Mouse (Mus musculus): Measurements from ENCODE around the gene Slit3.

The Slit3 gene

DNA sequence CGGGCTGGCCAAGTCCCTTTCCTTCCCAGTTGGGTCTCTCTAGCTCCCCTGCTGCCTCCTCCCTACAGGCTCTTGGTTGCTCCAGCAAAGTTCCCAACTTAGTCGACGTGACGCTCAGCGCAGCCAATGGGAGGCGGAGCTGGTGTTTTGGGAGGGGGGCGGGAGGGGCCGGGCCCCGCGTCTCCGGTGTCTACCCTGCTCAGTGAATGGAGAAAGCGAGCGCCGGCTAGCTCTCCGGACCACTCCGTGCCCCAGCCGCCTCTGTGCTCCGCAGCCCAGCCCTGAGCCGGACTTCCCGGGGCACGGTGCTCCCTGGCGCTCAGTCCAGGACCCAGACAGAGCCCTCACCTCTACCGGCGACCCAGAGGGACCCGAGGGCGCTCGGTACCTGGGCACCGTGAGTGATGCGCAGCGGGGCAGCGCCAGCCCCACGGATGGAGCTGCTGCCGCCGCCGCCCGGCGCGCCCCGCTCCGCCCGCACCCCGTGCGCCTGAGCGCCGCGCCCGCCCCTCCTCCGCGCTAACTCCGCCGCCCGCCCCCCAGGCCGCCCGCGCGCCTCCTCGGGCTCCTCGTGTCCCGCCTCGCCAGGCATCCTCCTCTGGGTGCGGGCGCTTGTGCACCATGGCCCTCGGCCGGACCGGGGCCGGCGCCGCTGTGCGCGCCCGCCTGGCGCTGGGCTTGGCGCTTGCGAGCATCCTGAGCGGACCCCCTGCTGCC lies at the start of gene Slit3:
Gene Slit3 (plus strand): TSS at position 331 of the 717 bp plus-strand sequence.
- WGBS: under 1% methylated on average over 68 of the region's 75 CpGs

DNA sequence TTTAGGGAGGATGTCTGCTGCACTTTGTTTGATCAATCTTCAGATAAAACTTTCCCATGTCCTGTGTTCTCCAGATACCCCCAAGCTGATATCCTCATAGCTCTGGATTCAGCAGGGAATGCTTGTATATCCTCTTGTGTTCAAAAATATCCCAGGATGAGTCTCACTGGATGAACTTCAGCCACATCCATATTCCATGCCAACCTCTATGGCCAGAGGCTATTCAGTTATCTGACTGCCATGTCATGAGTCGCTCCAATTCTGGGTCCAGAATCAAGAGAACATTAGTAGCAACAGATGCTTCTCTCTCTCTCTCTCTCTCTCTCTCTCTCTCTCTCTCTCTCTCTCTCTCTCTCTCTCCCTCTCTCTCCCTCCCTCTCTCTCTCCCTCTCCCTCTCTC lies 49.6 kb upstream of the Slit3 start:
- 97% methylated on average over 1 of the region's 1 CpGs for WGBS

DNA sequence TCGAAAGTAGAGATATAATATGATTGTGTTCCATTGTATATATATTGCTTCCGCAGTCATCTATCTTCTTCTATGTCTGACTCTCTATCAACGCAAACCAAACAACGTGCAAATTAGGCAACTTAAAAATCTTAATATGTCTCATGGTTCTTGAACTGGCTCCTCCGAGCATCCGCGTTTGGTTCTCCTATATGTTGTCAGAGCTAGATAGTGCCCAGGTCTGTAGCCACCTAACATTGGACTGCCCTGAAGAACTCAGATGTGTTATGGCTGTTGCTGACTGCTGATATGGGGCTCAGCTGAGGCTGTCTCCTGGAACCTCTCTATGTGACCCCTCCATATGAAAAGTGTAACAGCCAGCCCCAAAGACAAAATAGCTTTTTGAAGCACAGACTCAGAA lies 45.6 kb upstream of the Slit3 start:
- 96% methylated on average over 7 of the region's 7 CpGs for WGBS

DNA sequence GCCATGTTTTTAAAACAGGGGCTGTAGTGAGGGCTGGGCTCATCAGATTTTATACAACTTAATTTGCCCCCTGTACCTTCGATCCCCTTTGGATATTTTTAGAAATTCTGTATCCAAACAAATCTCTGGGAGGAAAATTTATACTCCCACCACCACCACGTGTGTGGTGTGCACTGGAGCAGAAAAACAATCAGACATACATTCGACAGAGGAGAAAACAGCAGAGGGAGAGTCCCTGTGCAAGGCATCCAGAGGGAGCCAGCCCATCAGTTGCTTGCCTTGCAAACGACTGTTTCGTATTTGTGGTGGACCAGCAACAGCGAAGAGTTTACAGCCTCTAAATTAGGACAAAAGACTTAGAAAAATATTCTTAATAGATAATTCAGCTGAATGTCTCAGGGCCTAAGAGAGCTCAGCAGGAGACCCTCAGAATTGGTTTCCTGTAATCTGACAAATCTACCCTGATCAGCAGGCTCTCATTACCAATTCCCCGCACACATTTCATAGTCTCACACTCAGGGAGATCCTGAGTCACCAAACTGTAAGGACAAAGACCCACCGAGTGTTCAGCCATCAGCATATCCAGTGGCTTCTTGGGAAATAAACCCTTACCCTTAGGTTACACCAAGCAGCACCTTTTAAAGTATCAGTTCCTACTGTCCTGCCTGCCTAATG lies 40.4 kb upstream of the Slit3 start:
- 58% methylated on average over 8 of the region's 8 CpGs for WGBS

DNA sequence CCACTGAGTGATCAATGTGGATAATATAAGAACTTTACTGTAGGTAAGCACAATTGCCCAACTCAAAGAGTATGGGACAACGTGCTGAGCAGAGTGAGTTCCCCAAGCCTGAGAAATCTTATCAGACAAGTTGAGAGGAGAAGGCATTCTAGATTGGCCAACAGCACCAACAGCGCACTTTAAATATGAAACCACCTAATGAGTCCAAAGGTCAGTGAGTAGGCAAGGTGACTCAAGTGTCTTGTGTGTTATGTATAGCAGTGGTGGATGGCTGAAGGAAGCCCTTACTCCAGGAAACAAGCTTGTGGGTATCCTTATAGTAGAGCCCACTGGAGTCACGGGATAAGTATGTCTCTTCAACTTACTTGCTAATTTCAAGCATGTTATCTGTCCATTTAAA lies 38.7 kb upstream of the Slit3 start:
- 96% methylated on average over 3 of the region's 3 CpGs for WGBS

DNA sequence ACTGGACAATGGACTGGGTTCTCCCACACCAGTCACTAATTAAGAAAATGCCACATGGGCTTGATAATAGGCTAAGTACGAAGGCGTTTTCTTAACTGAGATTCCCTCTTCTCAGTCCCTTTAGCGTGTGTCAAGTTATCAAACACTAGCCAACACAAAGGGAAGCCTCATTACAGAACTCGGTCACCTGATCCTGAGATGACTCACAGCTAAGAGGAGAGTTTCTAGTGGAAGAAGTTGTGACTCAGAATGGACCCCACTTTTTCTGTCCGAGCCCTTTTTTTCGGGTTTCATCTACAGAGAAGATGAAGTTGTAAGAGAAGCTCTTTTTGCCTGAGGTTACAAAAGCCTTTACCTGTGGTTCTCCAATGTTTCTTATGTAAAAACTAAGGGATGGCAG lies 38.0 kb upstream of the Slit3 start:
- 57% methylated on average over 6 of the region's 6 CpGs for WGBS

DNA sequence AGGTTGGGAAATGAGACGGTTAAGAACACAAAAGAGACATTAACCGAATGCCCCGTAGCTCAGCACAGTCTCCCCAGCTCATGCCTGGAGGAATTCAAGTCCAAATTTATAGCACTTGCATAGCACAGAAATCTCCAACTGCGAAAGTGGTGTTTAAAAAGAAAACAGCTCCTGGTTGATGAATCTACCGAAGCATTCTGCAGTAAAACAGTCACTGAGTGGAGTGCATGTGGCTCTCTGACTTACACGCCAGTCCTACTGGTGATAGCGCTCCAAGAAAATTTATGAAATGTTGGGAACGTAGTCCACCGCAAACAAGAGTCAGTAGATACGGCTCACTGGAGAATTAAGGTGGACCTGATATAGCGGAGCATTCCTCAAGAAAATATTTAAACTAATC lies 35.7 kb upstream of the Slit3 start:
- 83% methylated on average over 11 of the region's 11 CpGs for WGBS

DNA sequence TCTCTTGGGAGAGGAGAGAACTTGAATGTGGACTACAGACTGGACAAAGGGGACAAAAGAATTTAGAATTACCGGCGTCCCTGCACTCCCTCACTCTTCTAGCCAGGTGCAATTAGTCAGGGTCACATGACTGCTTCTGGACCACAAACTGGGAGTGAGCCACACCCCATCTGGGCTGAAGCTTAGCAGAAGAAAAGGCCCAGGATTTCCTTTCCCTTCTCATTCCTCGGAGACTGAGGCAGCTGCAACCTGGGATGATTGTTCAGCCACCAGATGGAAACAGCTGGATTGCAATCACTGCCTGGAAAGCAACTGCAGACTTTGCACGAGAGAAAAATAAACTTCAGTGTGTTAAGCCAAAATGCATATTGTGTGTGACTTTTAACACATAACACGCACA lies 35.0 kb upstream of the Slit3 start:
- WGBS: 59% methylated on average over 5 of the region's 5 CpGs

DNA sequence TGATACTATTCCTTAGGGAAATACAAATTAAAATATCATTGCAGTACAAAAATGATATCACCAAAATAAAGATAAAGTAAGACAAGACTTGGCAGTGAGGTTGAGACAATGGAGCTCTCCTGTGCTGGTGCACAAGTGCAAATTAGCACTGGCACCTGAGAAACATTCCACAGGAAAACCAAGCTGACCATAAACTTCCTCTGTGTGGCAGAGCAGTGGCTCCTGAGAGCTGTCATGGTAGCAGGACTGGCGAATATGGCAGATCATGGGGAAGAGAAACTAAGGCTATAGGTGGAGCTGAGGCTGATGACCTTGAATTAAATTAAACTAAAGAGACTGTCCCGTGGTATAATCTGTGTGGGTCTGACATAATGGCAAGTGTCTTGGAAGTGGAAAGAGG lies 33.6 kb upstream of the Slit3 start:
- 79% methylated on average over 2 of the region's 2 CpGs for WGBS

DNA sequence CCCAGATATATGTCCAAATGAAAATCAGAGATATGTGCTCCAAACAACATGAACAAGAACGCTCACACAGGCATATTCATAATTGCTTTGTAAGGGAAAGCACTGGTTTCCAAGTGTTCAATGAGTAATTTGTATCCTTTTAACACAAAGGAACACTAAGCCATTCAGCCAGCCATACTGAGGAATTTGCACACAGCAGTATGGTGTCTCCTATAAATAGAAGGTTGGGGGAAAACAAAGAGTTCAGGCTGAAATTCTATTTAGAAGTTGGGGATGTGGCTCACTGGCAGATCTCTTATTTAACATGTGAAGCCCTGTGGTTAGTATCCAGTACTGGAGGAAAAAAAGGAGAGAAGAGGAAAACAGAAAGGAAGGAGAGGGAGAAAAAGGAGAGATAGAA lies 32.9 kb upstream of the Slit3 start:
- 57% methylated on average over 1 of the region's 1 CpGs for WGBS

DNA sequence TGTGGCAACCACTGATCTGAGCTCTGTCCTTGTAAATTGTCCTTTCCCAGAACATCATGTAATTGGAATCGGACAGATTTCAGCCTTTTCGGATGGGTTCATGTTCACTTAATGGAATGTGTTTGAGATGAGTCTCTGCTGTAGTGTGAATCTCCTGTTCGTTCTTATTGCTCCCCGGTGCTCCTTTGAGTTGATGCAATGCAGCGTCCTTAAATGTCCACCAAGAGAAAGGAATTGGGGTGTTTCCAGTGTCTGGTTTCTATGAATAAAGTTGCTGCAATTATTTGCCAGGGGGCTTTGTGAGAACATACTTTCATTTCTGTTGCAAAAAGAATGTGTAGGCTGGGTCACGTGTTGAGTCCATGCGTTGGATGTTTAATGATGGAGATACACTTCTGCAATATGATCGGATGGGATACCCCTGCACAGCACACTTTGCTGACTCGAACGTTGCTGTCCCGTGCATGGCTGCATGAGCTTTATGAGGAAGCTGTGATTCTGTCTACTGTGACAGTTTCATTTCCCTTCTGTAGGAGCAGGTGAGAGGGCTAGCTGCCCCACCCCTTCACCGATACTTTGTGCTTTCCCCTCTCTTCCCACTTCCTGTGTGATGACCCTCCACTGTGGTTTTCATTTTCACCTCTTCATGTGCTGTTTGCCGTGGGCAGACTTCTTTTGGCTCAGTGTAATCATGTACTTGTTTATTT lies 30.2 kb upstream of the Slit3 start:
- WGBS: 85% methylated on average over 13 of the region's 13 CpGs

DNA sequence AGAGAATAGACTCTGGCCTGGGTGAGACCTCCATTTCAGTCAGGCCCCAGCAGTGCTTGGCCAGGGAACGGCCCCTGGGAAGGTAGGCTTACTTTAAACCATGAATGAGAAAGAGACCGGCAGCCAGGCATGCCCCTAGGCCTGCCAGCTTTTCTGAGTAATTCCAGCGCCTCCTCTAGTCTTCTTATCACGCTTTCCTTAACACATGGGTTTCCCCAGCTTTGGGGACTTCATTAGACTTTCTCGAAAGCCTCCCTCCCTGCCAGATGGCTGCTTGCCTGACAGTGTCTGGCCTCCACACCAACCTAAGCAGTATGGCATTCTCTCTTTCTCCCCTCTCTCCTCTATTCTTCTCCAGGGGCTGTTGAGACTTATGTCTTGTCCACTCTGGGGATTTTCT lies 24.5 kb upstream of the Slit3 start:
- WGBS: 41% methylated on average over 5 of the region's 5 CpGs

DNA sequence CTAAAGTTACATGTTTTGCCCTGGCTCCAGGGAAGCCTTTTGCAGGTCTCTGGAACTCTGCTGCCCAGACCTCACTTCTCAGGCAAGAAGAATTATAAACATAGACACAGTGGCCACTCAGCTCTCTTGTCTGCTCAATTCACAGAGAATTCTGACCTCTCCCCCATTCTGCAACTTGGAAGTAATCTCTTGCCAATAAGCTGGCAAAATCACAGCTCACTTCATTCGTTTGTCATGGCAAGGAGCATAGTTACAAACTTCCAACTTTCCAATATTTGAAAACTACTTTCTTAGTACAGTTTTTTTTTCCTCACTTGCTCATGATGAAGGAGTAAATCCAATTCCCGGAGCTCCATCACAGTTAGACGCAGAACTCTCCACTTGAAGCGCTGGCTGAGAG lies 11.2 kb upstream of the Slit3 start:
- WGBS: 76% methylated on average over 4 of the region's 4 CpGs

DNA sequence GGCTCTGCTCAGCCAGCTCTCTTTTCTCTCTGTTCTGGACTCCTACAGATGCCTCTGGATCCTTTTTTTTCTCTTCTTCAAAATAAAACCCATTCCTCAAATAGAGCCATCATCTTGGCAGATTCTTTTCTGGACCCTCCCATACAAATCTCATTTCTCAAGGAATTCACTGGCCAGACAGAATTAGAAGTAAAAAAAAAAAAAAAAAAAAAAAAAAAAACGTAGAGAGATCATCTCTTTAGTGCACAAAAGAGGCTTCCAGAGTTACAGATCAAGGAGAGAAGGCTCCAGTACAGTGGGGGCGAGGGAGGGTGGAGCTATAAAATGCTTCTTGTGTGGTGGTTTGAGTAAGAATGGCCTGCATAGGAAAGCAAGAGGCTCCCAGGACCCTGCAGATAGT lies 10.2 kb upstream of the Slit3 start:
- 33% methylated on average over 2 of the region's 2 CpGs for WGBS

DNA sequence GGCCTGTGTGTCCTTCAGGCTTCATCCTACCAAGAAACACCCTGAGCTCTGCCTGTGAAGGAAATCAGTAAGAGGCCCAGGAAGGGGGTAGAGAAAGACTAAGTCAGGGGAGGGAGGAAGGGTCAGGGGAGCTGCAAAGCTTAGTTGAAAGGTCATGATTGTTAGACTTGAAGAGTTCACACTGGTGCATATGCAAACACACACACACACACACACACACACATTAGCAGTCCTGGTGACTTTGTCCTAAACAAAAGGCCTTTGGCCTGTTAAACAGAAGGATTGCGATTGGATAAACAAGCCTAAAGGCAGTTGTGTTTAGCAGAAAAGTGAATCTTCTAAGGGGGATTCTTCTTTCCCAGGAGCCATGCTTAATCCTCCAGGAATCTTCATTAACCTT lies 7.7 kb upstream of the Slit3 start:
- 77% methylated on average over 1 of the region's 1 CpGs for WGBS

DNA sequence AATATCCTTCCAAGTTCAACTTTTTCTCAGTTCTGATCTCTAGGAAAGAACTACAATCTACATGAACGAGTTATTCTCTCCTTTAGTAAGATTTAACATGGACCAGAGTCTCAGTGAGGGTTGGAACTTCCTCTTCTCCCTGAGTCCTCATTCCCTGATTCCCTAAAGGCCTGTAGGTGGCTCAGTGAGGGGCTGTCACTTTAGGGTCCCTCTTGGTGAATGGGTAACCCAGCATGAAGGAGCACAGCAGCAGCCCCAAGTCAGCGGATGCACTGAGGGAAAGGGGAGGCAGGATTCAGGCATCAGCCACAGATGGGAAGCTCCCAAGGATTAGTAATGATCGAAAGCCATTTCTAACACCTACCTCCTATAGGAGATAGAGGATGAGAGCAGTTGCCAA lies 4.6 kb upstream of the Slit3 start:
- 84% methylated on average over 3 of the region's 3 CpGs for WGBS

DNA sequence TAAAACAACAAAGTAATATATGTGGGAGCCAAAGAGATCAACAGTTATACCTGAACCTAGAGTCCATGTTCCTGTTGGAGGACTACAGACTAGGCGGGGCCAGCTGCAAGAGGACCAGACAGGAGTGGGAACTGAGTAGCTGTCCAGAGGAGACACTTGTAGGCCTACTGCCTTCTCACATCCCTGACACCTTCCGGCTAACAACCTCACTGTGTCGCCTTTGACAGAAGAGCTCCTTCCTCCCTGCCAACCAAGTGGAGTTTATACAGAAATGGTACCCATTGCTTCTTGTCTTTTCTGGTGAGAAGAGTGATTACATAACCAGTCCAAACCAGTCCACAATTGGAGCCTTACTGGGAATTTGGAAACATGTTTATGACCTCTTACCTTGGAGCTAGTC lies 3.2 kb upstream of the Slit3 start:
- 88% methylated on average over 3 of the region's 3 CpGs for WGBS

DNA sequence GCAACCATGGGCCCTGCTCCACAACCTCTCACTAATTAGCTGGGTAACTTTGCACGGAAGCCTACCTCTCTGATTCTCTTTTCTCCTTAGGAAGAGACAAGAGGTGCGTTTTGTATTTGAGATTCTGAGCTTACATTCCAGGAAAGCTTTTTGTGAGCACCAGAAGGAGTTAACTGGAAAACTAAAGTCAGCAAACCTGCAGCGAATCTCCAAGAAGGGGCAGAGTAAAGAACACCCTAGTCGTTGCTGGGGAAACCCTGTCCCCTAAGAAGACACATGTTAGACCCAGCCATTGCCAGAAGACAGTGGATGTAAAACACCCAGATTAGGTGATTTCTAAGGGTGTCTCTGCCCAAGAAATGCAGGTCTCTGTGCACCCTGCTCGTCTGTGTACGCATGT lies 2.3 kb upstream of the Slit3 start:
- WGBS: 74% methylated on average over 6 of the region's 6 CpGs

DNA sequence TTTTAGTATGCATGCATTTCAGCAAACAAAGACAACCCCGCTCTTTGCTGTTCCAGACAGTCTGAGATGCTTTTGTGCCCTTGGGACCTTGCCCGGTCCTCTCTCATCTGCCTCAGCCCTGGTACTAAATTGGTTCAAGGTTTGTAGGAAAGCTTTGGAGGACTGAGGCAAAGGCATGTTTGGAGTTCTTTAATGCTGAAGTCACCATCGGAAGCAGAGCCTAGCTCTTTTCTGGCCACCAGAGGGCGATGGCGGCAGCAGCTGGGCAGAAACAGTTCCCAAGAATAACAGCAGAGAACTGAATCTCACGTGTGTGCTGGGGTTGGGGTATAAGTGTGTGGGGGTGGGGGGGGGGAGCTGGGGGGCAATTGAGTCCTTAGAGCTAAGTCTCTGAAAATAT lies 1.7 kb upstream of the Slit3 start:
- 14% methylated on average over 6 of the region's 6 CpGs for WGBS

DNA sequence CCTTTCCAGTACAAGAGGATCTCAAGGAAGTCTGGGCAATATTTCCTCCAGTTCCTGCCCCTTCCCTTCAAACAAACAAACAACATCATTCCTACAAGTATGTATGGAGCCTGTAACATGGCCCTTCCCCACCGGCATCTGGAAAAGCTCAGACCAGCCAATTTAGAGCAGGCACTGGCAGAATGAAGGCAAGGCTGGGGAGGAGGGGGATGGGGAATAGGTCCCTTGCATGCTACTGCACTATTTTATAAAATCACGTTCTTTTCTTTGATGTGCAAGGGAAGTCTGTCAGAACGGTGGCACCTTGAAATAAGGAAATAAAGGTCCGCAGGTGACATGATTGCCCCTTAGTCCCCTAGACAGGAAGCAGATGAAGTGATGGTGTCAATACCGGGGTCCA lies 948 bp upstream of the Slit3 start:
- 37% methylated on average over 5 of the region's 5 CpGs for WGBS

DNA sequence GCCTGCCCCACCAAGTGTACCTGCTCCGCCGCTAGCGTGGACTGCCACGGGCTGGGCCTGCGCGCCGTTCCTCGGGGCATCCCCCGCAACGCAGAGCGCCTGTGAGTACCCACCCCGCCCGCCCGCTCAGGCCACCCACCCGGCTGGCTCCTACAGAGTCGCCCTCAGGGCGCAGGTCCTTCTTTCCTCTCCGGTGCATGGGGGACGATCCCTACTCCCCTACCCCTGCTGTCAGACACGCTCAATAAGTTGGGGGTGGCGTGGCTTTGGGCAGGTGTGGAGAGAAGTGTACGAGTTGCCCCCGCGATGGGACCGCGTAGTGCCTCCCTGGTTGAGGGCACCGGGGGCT lies 561 bp downstream of the Slit3 start:
- 1% methylated on average over 27 of the region's 27 CpGs for WGBS

DNA sequence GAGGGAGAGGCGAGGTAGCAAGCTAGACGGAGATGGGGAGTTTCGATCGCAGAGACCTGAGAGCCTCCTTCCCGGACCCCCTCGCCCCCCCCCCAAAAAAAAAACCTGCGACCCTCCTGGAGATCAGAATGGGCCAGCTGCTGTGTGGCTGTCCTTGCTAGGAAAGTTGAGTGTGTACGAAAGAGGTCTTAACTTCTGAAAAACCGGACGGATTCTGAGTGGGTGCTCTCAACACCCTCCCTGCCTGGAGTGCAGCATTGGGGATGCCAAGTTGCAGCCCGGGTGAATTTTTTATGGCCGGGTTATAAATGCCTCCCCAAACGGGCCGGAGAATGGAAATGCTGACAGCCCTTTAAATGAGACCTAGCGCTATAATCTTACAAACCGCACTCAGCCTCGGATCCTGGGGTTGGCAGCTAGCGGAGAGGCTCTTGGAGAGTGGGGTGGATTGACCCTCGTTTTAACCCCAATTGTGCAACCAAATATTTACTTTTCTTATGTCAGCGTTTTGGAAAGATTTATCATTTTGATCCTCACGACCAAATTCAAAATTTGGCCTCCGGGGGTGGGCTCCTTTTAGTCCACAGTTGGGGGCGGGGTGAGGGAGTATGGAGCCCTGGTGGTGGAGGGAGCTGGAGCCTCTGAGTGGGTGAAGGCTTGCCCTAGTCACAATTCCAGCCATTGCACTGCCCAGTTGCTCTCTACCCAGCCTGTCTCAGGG lies 1.2 kb downstream of the Slit3 start:
- 7% methylated on average over 23 of the region's 23 CpGs for WGBS
